Mouse (Mus musculus): Measurements from ENCODE around the gene Sept1. TPM values are rescaled to one million over a fixed set of nuclear protein-coding genes. Genes with fewer than 3 reads are reported as not detected.
A peak's percentile ranks its signal among the peaks of the same experiment; 100 is the strongest.

Sept1 gene
- polyA plus RNA-seq, 1 experiment, result 1,102 TPM

DNA sequence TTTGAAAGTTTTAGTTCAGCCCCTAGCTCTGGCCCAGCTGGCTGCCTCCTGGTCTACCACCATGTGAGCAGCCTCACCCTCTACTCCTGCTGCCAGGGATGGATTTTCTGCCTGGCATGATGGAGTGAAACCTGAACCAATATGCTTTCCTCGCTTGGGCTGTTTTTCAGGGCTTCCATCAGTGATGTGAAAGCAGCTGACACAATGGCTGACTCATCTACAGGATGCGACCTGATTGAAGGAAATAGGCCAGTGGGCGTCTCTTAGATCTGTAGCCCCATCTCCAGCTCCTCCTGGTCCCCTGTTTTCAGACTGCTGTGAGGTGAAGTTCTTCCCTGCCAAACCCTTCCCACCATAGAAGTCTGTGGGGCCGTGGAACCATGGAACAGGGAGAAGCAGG is 56.0 kb downstream of the Sept1 start:
- TF ChIP-seq POLR2A (IDR thresholded peaks at IDR 0.05; ENCODE audit: control insufficient read depth, extremely low read depth, insufficient read depth, low read length, poor library complexity) (no peak), CTCF (IDR thresholded peaks at IDR 0.05; ENCODE audit: borderline replicate concordance, control insufficient read depth, extremely low read depth, insufficient read depth, low read length, poor library complexity) (no peak)
- H3K36me3 ChIP-seq (ENCODE audit: control insufficient read depth, insufficient read depth, low read length), result no peaks in the 10 kb centered on the region
- WGBS, result 90% methylated on average over 4 of the region's 4 CpGs
- H3K4me1 ChIP-seq (replicated peaks; ENCODE audit: control insufficient read depth, insufficient read depth, low read length), result peaks cover 19% of the 10 kb centered on the region
- no peak for DNase-seq
- H3K27me3 ChIP-seq (ENCODE audit: control insufficient read depth, insufficient read depth, low read length), result no peaks in the 10 kb centered on the region
- 0 out of 2 replicates have a peak overlapping the region, but pooled peaks have one; percentile 32 for H3K27ac ChIP-seq (ENCODE audit: control insufficient read depth, insufficient read depth, low read length)
- no peak overlapping the region for H3K4me3 ChIP-seq (ENCODE audit: control insufficient read depth, insufficient read depth, low read length)

DNA sequence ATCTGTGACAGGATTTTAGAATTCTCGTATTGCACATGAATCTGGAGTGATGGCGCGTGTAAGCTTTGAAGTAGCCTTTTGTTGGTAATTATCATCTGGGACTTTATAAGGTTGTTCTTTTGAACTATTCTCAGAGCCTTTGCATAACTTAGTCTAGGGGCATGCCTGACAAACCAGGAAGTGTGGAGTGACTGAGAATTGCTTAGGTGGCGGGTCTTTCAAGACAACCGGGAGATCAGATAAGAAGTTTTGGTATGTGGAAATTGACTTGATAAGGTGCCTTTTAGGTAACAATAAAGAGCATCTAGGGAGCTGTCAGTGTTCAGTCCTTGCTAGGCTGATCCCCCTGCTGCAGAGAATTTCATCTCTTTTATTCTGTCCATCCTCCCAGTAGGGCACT is 66.4 kb downstream of the Sept1 start:
- DNase-seq, result no peak
- Histone ChIP-seq H3K4me1 (replicated peaks; ENCODE audit: control insufficient read depth, insufficient read depth, low read length) (peaks cover 11% of the 10 kb centered on the region), H3K27me3 (ENCODE audit: control insufficient read depth, insufficient read depth, low read length) (no peaks in the 10 kb centered on the region), H3K27ac (ENCODE audit: control insufficient read depth, insufficient read depth, low read length) (no peak overlapping the region), H3K4me3 (ENCODE audit: control insufficient read depth, insufficient read depth, low read length) (no peak overlapping the region), H3K36me3 (ENCODE audit: control insufficient read depth, insufficient read depth, low read length) (no peaks in the 10 kb centered on the region)
- no peak for TF ChIP-seq POLR2A (IDR thresholded peaks at IDR 0.05; ENCODE audit: control insufficient read depth, extremely low read depth, insufficient read depth, low read length, poor library complexity)
- TF ChIP-seq CTCF (IDR thresholded peaks at IDR 0.05; ENCODE audit: borderline replicate concordance, control insufficient read depth, extremely low read depth, insufficient read depth, low read length, poor library complexity), result no peak
- 58% methylated on average over 5 of the region's 5 CpGs for WGBS

DNA sequence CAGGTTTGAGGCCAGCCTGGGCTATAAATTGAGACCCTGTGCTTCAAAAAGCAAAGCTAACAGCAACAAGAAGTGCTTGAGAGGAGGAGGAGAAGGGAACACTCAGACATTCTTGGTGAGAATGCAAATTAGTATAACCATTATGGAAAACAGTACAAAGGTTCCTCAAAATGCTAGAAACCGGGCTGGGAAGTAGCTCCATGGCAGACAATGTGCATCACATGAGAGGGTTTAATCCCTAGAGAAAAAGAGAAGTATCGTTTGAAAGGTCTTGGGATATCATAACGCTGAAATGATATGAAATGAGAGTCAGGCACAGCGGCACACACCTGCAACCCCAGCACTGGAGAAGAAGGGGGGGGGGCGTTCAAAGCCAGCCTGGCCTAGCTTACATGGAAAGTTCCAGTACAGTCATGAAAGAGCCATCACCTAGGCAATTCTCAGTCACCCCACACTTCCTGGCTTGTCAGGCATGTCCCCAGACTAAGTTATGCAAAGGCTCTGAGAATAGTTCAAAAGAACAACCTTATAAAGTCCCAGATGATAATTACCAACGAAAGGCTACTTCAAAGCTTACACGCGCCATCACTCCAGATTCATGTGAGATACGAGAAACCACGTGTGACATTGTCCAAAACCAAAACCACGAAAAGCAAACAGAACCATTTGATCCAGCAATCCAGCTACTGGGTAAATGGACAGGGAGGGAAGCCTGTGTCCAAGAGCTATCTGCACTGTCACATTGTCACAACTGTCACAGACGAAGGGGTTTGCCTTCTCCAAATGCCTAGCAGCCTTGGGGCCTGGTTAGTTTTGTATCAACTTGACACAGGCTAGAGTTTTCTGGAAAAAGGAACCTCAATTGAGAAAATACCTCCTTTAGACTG is 67.1 kb downstream of the Sept1 start:
- no peaks in the 10 kb centered on the region for H3K36me3 ChIP-seq (ENCODE audit: control insufficient read depth, insufficient read depth, low read length)
- 72% methylated on average over 12 of the region's 12 CpGs for WGBS
- TF ChIP-seq CTCF (IDR thresholded peaks at IDR 0.05; ENCODE audit: borderline replicate concordance, control insufficient read depth, extremely low read depth, insufficient read depth, low read length, poor library complexity), result no peak
- TF ChIP-seq POLR2A (IDR thresholded peaks at IDR 0.05; ENCODE audit: control insufficient read depth, extremely low read depth, insufficient read depth, low read length, poor library complexity), result no peak
- no peak for DNase-seq
- peaks cover 11% of the 10 kb centered on the region for H3K4me1 ChIP-seq (replicated peaks; ENCODE audit: control insufficient read depth, insufficient read depth, low read length)
- no peak overlapping the region for H3K27ac ChIP-seq (ENCODE audit: control insufficient read depth, insufficient read depth, low read length)
- H3K27me3 ChIP-seq (ENCODE audit: control insufficient read depth, insufficient read depth, low read length), result no peaks in the 10 kb centered on the region
- H3K4me3 ChIP-seq (ENCODE audit: control insufficient read depth, insufficient read depth, low read length), result no peak overlapping the region

Other genes starting within 250 kb of the Sept1 start
- 42.5 and 64.9 TPM in 2 replicates for gene Mvp, start 218.5 kb downstream of the Sept1 start, polyA plus RNA-seq (2012; rRNA removed)
- 5.4 and 6.2 TPM in 2 replicates for gene Pagr1b, start 216.6 kb downstream of the Sept1 start, polyA plus RNA-seq (2012; rRNA removed)
- 11.9 and 12.7 TPM in 2 replicates for gene Pagr1a, start 215.8 kb downstream of the Sept1 start, polyA plus RNA-seq (2012; rRNA removed)
- 103 and 113 TPM in 2 replicates for gene Gm42742, start 212.0 kb downstream of the Sept1 start, polyA plus RNA-seq (2012; rRNA removed)
- 49.7 and 53.1 TPM in 2 replicates for gene Prrt2, start 211.9 kb downstream of the Sept1 start, polyA plus RNA-seq (2012; rRNA removed)
- 954 and 1,846 TPM in 2 replicates for gene Maz, start 206.1 kb downstream of the Sept1 start, polyA plus RNA-seq (2012; rRNA removed)
- 50.5 and 66.8 TPM in 2 replicates for gene Kif22, start 190.7 kb downstream of the Sept1 start, polyA plus RNA-seq (2012; rRNA removed)
- 0.73 and 1.2 TPM in 2 replicates for gene Zg16, start 145.8 kb downstream of the Sept1 start, polyA plus RNA-seq (2012; rRNA removed)
- gene AI467606, start 141.8 kb downstream of the Sept1 start, polyA plus RNA-seq (2012; rRNA removed), result 518 and 532 TPM in 2 replicates
- gene Qprt, start 110.9 kb downstream of the Sept1 start, polyA plus RNA-seq (2012; rRNA removed), result 8.0 and 10.1 TPM in 2 replicates
- 135 and 157 TPM in 2 replicates for gene Spn, start 95.3 kb downstream of the Sept1 start, polyA plus RNA-seq (2012; rRNA removed)
- 63.4 and 67.2 TPM in 2 replicates for gene Cd2bp2, start 37.1 kb downstream of the Sept1 start, polyA plus RNA-seq (2012; rRNA removed)
- 70.3 and 81.3 TPM in 2 replicates for gene Tbc1d10b, start 24.7 kb downstream of the Sept1 start, polyA plus RNA-seq (2012; rRNA removed)
- gene Mylpf, start 24.2 kb downstream of the Sept1 start, polyA plus RNA-seq (2012; rRNA removed), result 10.7 and 12.3 TPM in 2 replicates
- gene Zfp553, start 69 bp downstream of the Sept1 start, polyA plus RNA-seq (2012; rRNA removed), result 30.4 and 31.6 TPM in 2 replicates
- 91.3 and 102 TPM in 2 replicates for gene Zfp771, start 11.1 kb upstream of the Sept1 start, polyA plus RNA-seq (2012; rRNA removed)
- 122 and 125 TPM in 2 replicates for gene Dctpp1, start 27.6 kb upstream of the Sept1 start, polyA plus RNA-seq (2012; rRNA removed)
- 37.2 and 46.3 TPM in 2 replicates for gene Sephs2, start 40.9 kb upstream of the Sept1 start, polyA plus RNA-seq (2012; rRNA removed)
- 353 and 356 TPM in 2 replicates for gene Itgal, start 63.1 kb upstream of the Sept1 start, polyA plus RNA-seq (2012; rRNA removed)
- 8.6 and 11.1 TPM in 2 replicates for gene Zfp768, start 112.5 kb upstream of the Sept1 start, polyA plus RNA-seq (2012; rRNA removed)
- 14.4 and 15.2 TPM in 2 replicates for gene Zfp747, start 142.9 kb upstream of the Sept1 start, polyA plus RNA-seq (2012; rRNA removed)
- gene 9130019O22Rik, start 154.0 kb upstream of the Sept1 start, polyA plus RNA-seq (2012; rRNA removed), result 5.9 and 6.4 TPM in 2 replicates
- 8.4 and 10.2 TPM in 2 replicates for gene E430018J23Rik, start 160.5 kb upstream of the Sept1 start, polyA plus RNA-seq (2012; rRNA removed)
- gene Zfp764, start 173.7 kb upstream of the Sept1 start, polyA plus RNA-seq (2012; rRNA removed), result 9.0 and 10.7 TPM in 2 replicates
- 28.0 and 28.7 TPM in 2 replicates for gene Zfp688, start 188.9 kb upstream of the Sept1 start, polyA plus RNA-seq (2012; rRNA removed)
- gene Zfp689, start 216.0 kb upstream of the Sept1 start, polyA plus RNA-seq (2012; rRNA removed), result 8.1 and 9.4 TPM in 2 replicates
- gene Prr14, start 226.5 kb upstream of the Sept1 start, polyA plus RNA-seq (2012; rRNA removed), result 191 and 212 TPM in 2 replicates
- gene Fbrs, start 246.1 kb upstream of the Sept1 start, polyA plus RNA-seq (2012; rRNA removed), result 122 and 128 TPM in 2 replicates